Mouse (Mus musculus) neural tube, embryonic 14.5 days (tissue): Measurements from ENCODE around the gene Amigo3. TPM values are rescaled to one million over a fixed set of nuclear protein-coding genes. Genes with fewer than 3 reads are reported as not detected.

Source experiments
- ATAC-seq: fragments of 200-750 bp; cut with Nextera tagmentation; 2 replicates; pipeline ENCODE4 v1.8.0; 2017; ENCODE audit warnings: low read depth, mild to moderate bottlenecking, moderate TSS enrichment, moderate library complexity
- H3K27ac ChIP-seq: fragments of 300-500 bp; sonication (generic); 2 replicates; pipeline ENCODE4 v1.5.1; 2014; ENCODE audit warnings: low read depth, mild to moderate bottlenecking, control low read depth, low read length, moderate library complexity, mixed read lengths
- H3K27me3 ChIP-seq: fragments of 300-500 bp; sonication (generic); 2 replicates; pipeline ENCODE4 v1.6.1; 2014; ENCODE audit warnings: low read length; ENCODE audit not compliant: control insufficient read depth, insufficient read depth
- H3K36me3 ChIP-seq: fragments of 300-500 bp; sonication (generic); 2 replicates; pipeline ENCODE4 v1.6.1; 2014; ENCODE audit warnings: low read length, mixed read lengths; ENCODE audit not compliant: control insufficient read depth, insufficient read depth
- H3K4me1 ChIP-seq: fragments of 300-500 bp; sonication (generic); 2 replicates; pipeline ENCODE4 v1.6.1; 2014; ENCODE audit warnings: low read length; ENCODE audit not compliant: control insufficient read depth, insufficient read depth
- H3K4me2 ChIP-seq: fragments of 300-500 bp; sonication (generic); 2 replicates; pipeline ENCODE4 v1.6.1; 2014; ENCODE audit warnings: mild to moderate bottlenecking, low read depth, low read length, control low read depth
- H3K4me3 ChIP-seq: fragments of 300-500 bp; sonication (generic); 2 replicates; pipeline ENCODE4 v1.5.1; 2014; ENCODE audit warnings: low read depth, low read length, control low read depth, mixed read lengths
- H3K9ac ChIP-seq: fragments of 300-500 bp; sonication (generic); replicated peaks from 2 replicates; pipeline ENCODE4 v1.6.1; 2014; ENCODE audit warnings: low read depth, mild to moderate bottlenecking, control low read depth, low read length, mixed read lengths
- H3K9me3 ChIP-seq: fragments of 300-500 bp; sonication (generic); 2 replicates; pipeline ENCODE4 v1.6.1; 2016; ENCODE audit warnings: low read length; ENCODE audit not compliant: control insufficient read depth
- WGBS: fragments of 180-500 bp; shearing (Covaris S2); extraction: QIAGEN DNeasy Blood & Tissue Kit; methylation state at CpG from one replicate; pipeline ENCODE4 v1.1.7; 2014; 5-methylcytosine and 5-hydroxymethylcytosine counted together
- polyA plus RNA-seq: library from polyadenylated mRNA; unstranded; fragments of >200 nt; fragmentation: Nextera tagmentation; extraction: Ambion mirVana; gene quantifications from 2 replicates; pipeline ENCODE4 v1.2.1, GENCODE M21; 2014

Amigo3 gene
- polyA plus RNA-seq, 1 experiment from 2014 or later = 2.8 TPM

GRCm38 (mm10) chr9:108069529-108069928, 16.6 kb downstream of the Amigo3 start:
- ATAC-seq = no peak
- 90% methylated on average over 7 of the region's 7 CpGs for WGBS

GRCm38 (mm10) chr9:108071801-108072200, 18.8 kb downstream of the Amigo3 start:
- no peak overlapping the region for H3K27ac ChIP-seq
- no peaks in the 10 kb centered on the region for H3K27me3 ChIP-seq
- peaks cover 7% of the 10 kb centered on the region; the same call in 1 of the 2 replicates for H3K36me3 ChIP-seq
- H3K4me3 ChIP-seq = no peak overlapping the region
- no peak overlapping the region for H3K4me2 ChIP-seq
- H3K9me3 ChIP-seq = no peaks in the 10 kb centered on the region
- H3K4me1 ChIP-seq = no peaks in the 10 kb centered on the region
- WGBS = 85% methylated on average over 4 of the region's 4 CpGs
- H3K9ac ChIP-seq = no peak overlapping the region
- no peak for ATAC-seq

More at GRCm38 (mm10) chr9:108069529-108069928, 16.6 kb downstream of the Amigo3 start:
- Histone ChIP-seq H3K4me2 (no peak overlapping the region), H3K4me1 (no peaks in the 10 kb centered on the region), H3K4me3 (no peak overlapping the region), H3K9me3 (no peaks in the 10 kb centered on the region), H3K36me3 (peaks cover 7% of the 10 kb centered on the region; the same call in 1 of the 2 replicates), H3K9ac (no peak overlapping the region), H3K27me3 (no peaks in the 10 kb centered on the region), H3K27ac (no peak overlapping the region)

GRCm38 (mm10) chr9:108072481-108072924, 19.5 kb downstream of the Amigo3 start:
- 80% methylated on average over 9 of the region's 9 CpGs for WGBS
- no peak for ATAC-seq
- no peak overlapping the region for H3K4me3 ChIP-seq
- H3K36me3 ChIP-seq = peaks cover 7% of the 10 kb centered on the region; the same call in 1 of the 2 replicates
- no peaks in the 10 kb centered on the region for H3K9me3 ChIP-seq
- no peak overlapping the region for H3K27ac ChIP-seq
- H3K4me1 ChIP-seq = no peaks in the 10 kb centered on the region
- no peak overlapping the region for H3K4me2 ChIP-seq
- no peak overlapping the region for H3K9ac ChIP-seq
- no peaks in the 10 kb centered on the region for H3K27me3 ChIP-seq

- no peak overlapping the region for H3K9ac ChIP-seq
- H3K27me3 ChIP-seq = no peaks in the 10 kb centered on the region
- H3K4me1 ChIP-seq = peaks cover 2% of the 10 kb centered on the region
- no peaks in the 10 kb centered on the region for H3K9me3 ChIP-seq
- no peak for ATAC-seq
- WGBS = 70% methylated on average over 7 of the region's 7 CpGs
- H3K4me3 ChIP-seq = no peak overlapping the region
- H3K4me2 ChIP-seq = no peak overlapping the region
- peaks cover 7% of the 10 kb centered on the region; the same call in 1 of the 2 replicates for H3K36me3 ChIP-seq
- no peak overlapping the region for H3K27ac ChIP-seq
Observed at GRCm38 (mm10) chr9:108073141-108073930, 20.4 kb downstream of the Amigo3 start.

GRCm38 (mm10) chr9:108080168-108080567, 27.2 kb downstream of the Amigo3 start, which contains the start of gene Mst1:
Mst1 (plus strand) TSS chr9:108080436.
- 80% methylated on average over 5 of the region's 5 CpGs for WGBS
- Histone ChIP-seq H3K27ac (no peak within 1 kb of the TSS), H3K4me1 (peaks cover 7% of the 10 kb centered on the region)

GRCm38 (mm10) chr9:108082549-108082948, 29.6 kb downstream of the Amigo3 start:
- no peak overlapping the region for H3K4me2 ChIP-seq
- H3K9me3 ChIP-seq = no peaks in the 10 kb centered on the region
- peaks cover 25% of the 10 kb centered on the region for H3K36me3 ChIP-seq
- H3K27me3 ChIP-seq = peaks cover 13% of the 10 kb centered on the region
- no peak overlapping the region for H3K4me3 ChIP-seq
- no peak overlapping the region for H3K27ac ChIP-seq
- 8% methylated on average over 19 of the region's 19 CpGs for WGBS
- peaks cover 7% of the 10 kb centered on the region for H3K4me1 ChIP-seq
- 0 out of 2 replicates have a peak overlapping the region, but pooled peaks have one; percentile 16 for H3K9ac ChIP-seq
- no peak for ATAC-seq

More at GRCm38 (mm10) chr9:108080168-108080567, 27.2 kb downstream of the Amigo3 start, which contains the start of gene Mst1:
- ATAC-seq = no peak
- Histone ChIP-seq H3K9ac (peak within 1 kb of the TSS; percentile 89; the same call in 1 of the 2 replicates), H3K27me3 (peaks cover 13% of the 10 kb centered on the region), H3K36me3 (peaks cover 6% of the 10 kb centered on the region; the same call in 1 of the 2 replicates), H3K4me3 (peak within 1 kb of the TSS; percentile 87), H3K9me3 (no peaks in the 10 kb centered on the region), H3K4me2 (peak within 1 kb of the TSS; percentile 93)

- Histone ChIP-seq H3K4me1 (peaks cover 7% of the 10 kb centered on the region), H3K4me2 (no peak within 1 kb of the TSS), H3K27me3 (peaks cover 13% of the 10 kb centered on the region), H3K9me3 (no peaks in the 10 kb centered on the region), H3K36me3 (peaks cover 30% of the 10 kb centered on the region), H3K4me3 (no peak within 1 kb of the TSS), H3K9ac (0 out of 2 replicates have a peak within 1 kb of the TSS, but pooled peaks have one; percentile 16), H3K27ac (no peak within 1 kb of the TSS)
- WGBS = 33% methylated on average over 12 of the region's 12 CpGs
- no peak for ATAC-seq
Observed at GRCm38 (mm10) chr9:108082988-108083431, 30.1 kb downstream of the Amigo3 start, which contains the start of gene Rnf123. Rnf123 (minus strand) TSS chr9:108083346.

- Histone ChIP-seq H3K4me1 (peaks cover 2% of the 10 kb centered on the region), H3K9ac (no peak overlapping the region), H3K36me3 (peaks cover 35% of the 10 kb centered on the region), H3K4me2 (no peak overlapping the region), H3K4me3 (no peak overlapping the region), H3K27me3 (peaks cover 13% of the 10 kb centered on the region), H3K9me3 (no peaks in the 10 kb centered on the region), H3K27ac (no peak overlapping the region)
- ATAC-seq = no peak
- 82% methylated on average over 6 of the region's 6 CpGs for WGBS
Observed at GRCm38 (mm10) chr9:108083561-108083960, 30.6 kb downstream of the Amigo3 start.

- peaks cover 13% of the 10 kb centered on the region for H3K27me3 ChIP-seq
- H3K4me3 ChIP-seq = no peak overlapping the region
- no peaks in the 10 kb centered on the region for H3K4me1 ChIP-seq
- H3K27ac ChIP-seq = no peak overlapping the region
- no peak for ATAC-seq
- H3K36me3 ChIP-seq = peaks cover 51% of the 10 kb centered on the region
- no peaks in the 10 kb centered on the region for H3K9me3 ChIP-seq
- no peak overlapping the region for H3K9ac ChIP-seq
- WGBS = 93% methylated on average over 4 of the region's 4 CpGs
- H3K4me2 ChIP-seq = no peak overlapping the region
Observed at GRCm38 (mm10) chr9:108085261-108085660, 32.3 kb downstream of the Amigo3 start.
